Comparison of ENCODE assay signal across 9 mouse cellular contexts in the genomic region with DNA sequence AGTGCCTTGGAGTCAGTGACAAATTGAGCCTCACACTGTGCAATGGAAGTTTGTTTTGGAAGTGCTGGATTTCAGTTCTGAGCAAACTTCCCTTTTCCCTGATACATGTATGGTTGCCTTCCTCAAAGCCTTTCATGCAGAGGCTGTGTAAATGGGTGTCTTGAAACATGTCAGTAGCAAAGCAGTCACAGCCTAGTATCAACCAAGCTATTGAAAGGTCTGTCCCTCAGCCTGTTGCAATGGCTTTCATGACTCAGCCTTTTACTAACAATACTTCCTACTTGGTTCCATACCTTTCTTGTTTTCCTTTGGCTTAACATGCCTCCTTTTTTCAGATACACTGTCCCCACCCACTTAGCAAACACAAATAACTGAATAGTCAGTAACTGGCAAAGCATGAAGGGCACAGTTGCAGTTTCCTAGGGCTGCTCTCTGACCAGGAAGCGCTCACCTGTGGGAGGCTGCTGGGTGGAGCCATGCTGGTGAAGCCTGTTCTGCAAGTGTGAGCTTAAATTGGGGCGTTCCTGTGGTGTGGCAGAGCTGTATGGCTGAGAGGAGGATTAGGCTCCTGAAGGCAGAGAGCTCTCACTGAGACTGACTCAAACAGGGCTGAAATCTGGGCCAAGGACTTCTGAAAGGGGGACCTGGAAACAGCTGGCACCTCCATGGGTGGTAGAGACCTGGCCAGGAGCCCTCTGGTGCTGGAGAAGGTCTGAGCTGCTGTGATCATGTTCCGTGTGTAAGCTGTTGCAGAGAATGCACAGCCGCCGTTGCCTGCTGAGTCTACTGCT.
A peak's percentile ranks its signal among the peaks of the same experiment; 100 is the strongest.
DNase-seq lines count a peak whose midpoint lies in the region; ATAC-seq and TF ChIP-seq lines count a peak whose summit lies in the region.
"Had no signal": no experiment of that assay in that cellular context is flagged by ENCODE, and none has a peak within 500 bp of the region (broad histone marks: within the 10 kb centered on the region; RNA-seq: fewer than 3 reads in every experiment).

No protein-coding gene starts in this region.

- peak overlapping the region; percentile 39 for H3K4me2 ChIP-seq in lung, postnatal 0 days (replicated peaks; ENCODE audit: low read depth, low read length)
- peak overlapping the region; percentile 43 for H3K4me2 ChIP-seq in stomach, embryonic 16.5 days (ENCODE audit: low read depth, low read length)

- no peak overlapping the region for H3K27ac ChIP-seq in embryonic facial prominence, embryonic 10.5 days (replicated peaks)
- H3K27ac ChIP-seq in lung, postnatal 0 days (ENCODE audit: low read length): peak overlapping the region; percentile 52
- peak overlapping the region; percentile 97 for H3K27ac ChIP-seq in stomach, embryonic 16.5 days (ENCODE audit: low read length)

- H3K4me3 ChIP-seq in embryonic facial prominence, embryonic 10.5 days: no peak overlapping the region
- H3K4me3 ChIP-seq in lung, postnatal 0 days (ENCODE audit: low read depth, low read length): no peak overlapping the region
- peak overlapping the region; percentile 53 for H3K4me3 ChIP-seq in stomach, embryonic 16.5 days (replicated peaks; ENCODE audit: low read length)
- H3K4me3 ChIP-seq: myocyte had no signal

- H3K36me3 ChIP-seq in embryonic facial prominence, embryonic 10.5 days (replicated peaks): no peaks in the 10 kb centered on the region
- no peaks in the 10 kb centered on the region for H3K36me3 ChIP-seq in lung, postnatal 0 days (ENCODE audit: insufficient read depth, low read length)
- no peaks in the 10 kb centered on the region for H3K36me3 ChIP-seq in stomach, embryonic 16.5 days (ENCODE audit: control insufficient read depth, insufficient read depth, low read length)

- peaks cover 19% of the 10 kb centered on the region for H3K4me1 ChIP-seq in embryonic facial prominence, embryonic 10.5 days
- peaks cover 4% of the 10 kb centered on the region; the same call in 1 of the 2 replicates for H3K4me1 ChIP-seq in lung, postnatal 0 days (ENCODE audit: insufficient read depth, low read depth, low read length)
- H3K4me1 ChIP-seq in stomach, embryonic 16.5 days (ENCODE audit: control insufficient read depth, insufficient read depth, low read length): peaks cover 15% of the 10 kb centered on the region

- no peak for TF ChIP-seq CTCF in lung, postnatal 0 days (IDR thresholded peaks at IDR 0.05)

- no peaks in the 10 kb centered on the region for H3K9me3 ChIP-seq in embryonic facial prominence, embryonic 10.5 days
- H3K9me3 ChIP-seq in lung, postnatal 0 days (ENCODE audit: low read length): no peaks in the 10 kb centered on the region
- H3K9me3 ChIP-seq in stomach, embryonic 16.5 days (replicated peaks; ENCODE audit: control insufficient read depth, low read length): no peaks in the 10 kb centered on the region

- H3K9ac ChIP-seq in lung, postnatal 0 days (replicated peaks; ENCODE audit: low read depth): no peak overlapping the region
- H3K9ac ChIP-seq in stomach, embryonic 16.5 days (ENCODE audit: low read length): peak overlapping the region; percentile 70

- H3K27me3 ChIP-seq in embryonic facial prominence, embryonic 10.5 days (replicated peaks; ENCODE audit: low read depth, poor library complexity, severe bottlenecking): no peaks in the 10 kb centered on the region
- H3K27me3 ChIP-seq in lung, postnatal 0 days (replicated peaks; ENCODE audit: insufficient read depth, low read length): no peaks in the 10 kb centered on the region
- no peaks in the 10 kb centered on the region for H3K27me3 ChIP-seq in stomach, embryonic 16.5 days (ENCODE audit: control insufficient read depth, insufficient read depth, low read length)

- peak; percentile 96 for ATAC-seq in lung, postnatal 0 days
- ATAC-seq in stomach, embryonic 16.5 days (ENCODE audit: insufficient read depth, low FRiP score): peak; percentile 96

- peak; percentile 17 for DNase-seq in embryo, embryonic 10 days (ENCODE audit: low spot score)
- DNase-seq in embryo, embryonic 10.5 days (ENCODE audit: low spot score): no peak
- peak; percentile 50 for DNase-seq in R1 (ENCODE audit: low read depth, low spot score)
- DNase-seq in embryonic facial prominence, embryonic 10.5 days (ENCODE audit: low spot score): peak; percentile 39
- DNase-seq in kidney, adult 18-20 months: peak; percentile 76
- peak; percentile 87 for DNase-seq in lung, postnatal 0 days (ENCODE audit: low spot score)
- no peak for DNase-seq in spleen, postnatal 4 days (ENCODE audit: low spot score in 2 of 2)

- WGBS in embryonic facial prominence, embryonic 10.5 days: 33% methylated on average over 5 of the region's 5 CpGs
- 38% methylated on average over 5 of the region's 5 CpGs for WGBS in lung, postnatal 0 days
- WGBS in stomach, embryonic 16.5 days: 35% methylated on average over 5 of the region's 5 CpGs

- TF ChIP-seq EP300 in lung, postnatal 0 days (IDR thresholded peaks at IDR 0.05): peak; percentile 64; the same call in 1 of the 2 replicates

Comparison
In these comparisons a context has a peak if more than half of its experiments do, and no peak if none do; other contexts are left out.
1. DNase-seq: peak in embryo, embryonic 10 days (single experiment), R1 (single experiment), embryonic facial prominence, embryonic 10.5 days (single experiment), kidney, adult 18-20 months (single experiment) and lung, postnatal 0 days (single experiment); none in embryo, embryonic 10.5 days (single experiment) and spleen, postnatal 4 days (0 of 2).